In genomic region chr7:83737914-83738490, GRCm38 (mm10) we compare ENCODE assay signal across 22 mouse cellular contexts. TPM values are rescaled to one million over a fixed set of nuclear protein-coding genes. Genes with fewer than 3 reads are reported as not detected.
DNase-seq lines count a peak whose midpoint lies in the region; ATAC-seq and TF ChIP-seq lines count a peak whose summit lies in the region.
"Had no signal": no experiment of that assay in that cellular context is flagged by ENCODE, and none has a peak within 500 bp of the region (broad histone marks: within the 10 kb centered on the region; RNA-seq: fewer than 3 reads in every experiment).

No protein-coding gene starts in this region.

- peak overlapping the region; percentile 32; the same call in 1 of the 2 replicates for H3K27ac ChIP-seq in heart, embryonic 11.5 days (ENCODE audit: low read depth, low read length)
- peak overlapping the region; percentile 69 for H3K27ac ChIP-seq in lung, postnatal 0 days (ENCODE audit: low read length)
- H3K27ac ChIP-seq in embryonic facial prominence, embryonic 10.5 days (replicated peaks), result peak overlapping the region; percentile 37; the same call in 1 of the 2 replicates
- H3K27ac ChIP-seq in limb, embryonic 10.5 days, result peak overlapping the region; percentile 85
- H3K27ac ChIP-seq: forebrain, embryonic 15.5 days; layer of hippocampus, adult 2 months had no signal

- no peak overlapping the region for H3K4me3 ChIP-seq in heart, embryonic 11.5 days (ENCODE audit: low read depth, low read length)
- no peak overlapping the region for H3K4me3 ChIP-seq in lung, postnatal 0 days (ENCODE audit: low read depth, low read length)
- no peak overlapping the region for H3K4me3 ChIP-seq in embryonic facial prominence, embryonic 10.5 days
- H3K4me3 ChIP-seq in limb, embryonic 10.5 days, result no peak overlapping the region
- H3K4me3 ChIP-seq: forebrain, embryonic 15.5 days; layer of hippocampus, adult 2 months had no signal

- H3K9ac ChIP-seq in heart, embryonic 11.5 days (ENCODE audit: low read depth, low read length), result no peak overlapping the region
- no peak overlapping the region for H3K9ac ChIP-seq in lung, postnatal 0 days (replicated peaks; ENCODE audit: low read depth)
- H3K9ac ChIP-seq: forebrain, embryonic 15.5 days had no signal

- ATAC-seq in heart, embryonic 11.5 days (replicated peaks; ENCODE audit: insufficient number of reproducible peaks, low FRiP score, low TSS enrichment), result no peak
- ATAC-seq in lung, postnatal 0 days, result no peak
- ATAC-seq: forebrain, embryonic 15.5 days; hindbrain, embryonic 16.5 days had no signal

- no peaks in the 10 kb centered on the region for H3K9me3 ChIP-seq in heart, embryonic 11.5 days (replicated peaks; ENCODE audit: control insufficient read depth, low read length)
- H3K9me3 ChIP-seq in lung, postnatal 0 days (ENCODE audit: low read length), result no peaks in the 10 kb centered on the region
- H3K9me3 ChIP-seq in embryonic facial prominence, embryonic 10.5 days, result no peaks in the 10 kb centered on the region
- H3K9me3 ChIP-seq in limb, embryonic 10.5 days (replicated peaks), result no peaks in the 10 kb centered on the region
- H3K9me3 ChIP-seq: forebrain, embryonic 15.5 days had no signal

- intact Hi-C loops in heart, postnatal 36 days (cut with DNase I), result no loop called here
- intact Hi-C loops in left cerebral cortex, postnatal 36 days (cut with DNase I), result no loop called here

- H3K4me2 ChIP-seq in heart, embryonic 11.5 days, result no peak overlapping the region
- H3K4me2 ChIP-seq in lung, postnatal 0 days (replicated peaks; ENCODE audit: low read depth, low read length), result no peak overlapping the region
- H3K4me2 ChIP-seq: forebrain, embryonic 15.5 days; liver, embryonic 11.5 days had no signal

- peaks cover 13% of the 10 kb centered on the region for H3K4me1 ChIP-seq in heart, embryonic 11.5 days (ENCODE audit: control insufficient read depth, insufficient read depth, low read length)
- peaks cover 7% of the 10 kb centered on the region; the same call in 1 of the 2 replicates for H3K4me1 ChIP-seq in lung, postnatal 0 days (ENCODE audit: insufficient read depth, low read depth, low read length)
- H3K4me1 ChIP-seq in embryonic facial prominence, embryonic 10.5 days, result peaks cover 42% of the 10 kb centered on the region
- peaks cover 43% of the 10 kb centered on the region for H3K4me1 ChIP-seq in limb, embryonic 10.5 days
- H3K4me1 ChIP-seq: forebrain, embryonic 15.5 days had no signal

- H3K36me3 ChIP-seq in heart, embryonic 11.5 days (ENCODE audit: control insufficient read depth, insufficient read depth, low read length), result no peaks in the 10 kb centered on the region
- H3K36me3 ChIP-seq in lung, postnatal 0 days (ENCODE audit: insufficient read depth, low read length), result no peaks in the 10 kb centered on the region
- no peaks in the 10 kb centered on the region for H3K36me3 ChIP-seq in embryonic facial prominence, embryonic 10.5 days (replicated peaks)
- no peaks in the 10 kb centered on the region for H3K36me3 ChIP-seq in limb, embryonic 10.5 days
- H3K36me3 ChIP-seq: forebrain, embryonic 15.5 days had no signal

- H3K27me3 ChIP-seq in heart, embryonic 11.5 days (ENCODE audit: control insufficient read depth, insufficient read depth, low read length), result no peaks in the 10 kb centered on the region
- no peaks in the 10 kb centered on the region for H3K27me3 ChIP-seq in lung, postnatal 0 days (replicated peaks; ENCODE audit: insufficient read depth, low read length)
- H3K27me3 ChIP-seq in embryonic facial prominence, embryonic 10.5 days (replicated peaks; ENCODE audit: low read depth, poor library complexity, severe bottlenecking), result peaks cover 3% of the 10 kb centered on the region; the same call in 1 of the 2 replicates
- H3K27me3 ChIP-seq in limb, embryonic 10.5 days (ENCODE audit: low read depth, poor library complexity, severe bottlenecking), result no peaks in the 10 kb centered on the region
- H3K27me3 ChIP-seq: forebrain, embryonic 15.5 days had no signal

- 65% methylated on average over 6 of the region's 6 CpGs for WGBS in heart, embryonic 11.5 days (ENCODE audit: insufficient replicate concordance)
- WGBS in lung, postnatal 0 days, result 32% methylated on average over 6 of the region's 6 CpGs
- WGBS in embryonic facial prominence, embryonic 10.5 days, result 61% methylated on average over 6 of the region's 6 CpGs
- WGBS in limb, embryonic 10.5 days, result 22% methylated on average over 6 of the region's 6 CpGs

- no peak for DNase-seq in heart, postnatal 36 days
- no peak for DNase-seq in lung, postnatal 0 days (ENCODE audit: low spot score)
- DNase-seq in lung, postnatal 25 days (ENCODE audit: low spot score), result no peak
- DNase-seq in embryonic facial prominence, embryonic 10.5 days (ENCODE audit: low spot score), result no peak
- DNase-seq in limb, embryonic 10.5 days (ENCODE audit: low spot score), result no peak
- no peak for DNase-seq in left cerebral cortex, postnatal 36 days (ENCODE audit: low spot score in 2 of 2)
- DNase-seq: adrenal gland, adult 2 months; cerebellum, adult 2 months; cerebellum, postnatal 36 days; heart, postnatal 4 days; kidney, adult 11 months; kidney, postnatal 10 days; layer of hippocampus, postnatal 36 days; lung, adult 2 months; retina, postnatal 1 day had no signal

- no peak for TF ChIP-seq CTCF in lung, postnatal 0 days (IDR thresholded peaks at IDR 0.05)

- no peak for TF ChIP-seq EP300 in lung, postnatal 0 days (IDR thresholded peaks at IDR 0.05)

RNA-seq across cellular contexts. Expression of gene Il16, which starts 7.5 kb away (rescaled TPM):
- 1.5 and 2.1 TPM in 2 replicates for polyA plus RNA-seq in heart, embryonic 11.5 days (2014; fragmentation: Nextera tagmentation; extraction: Ambion mirVana)
- total RNA-seq in heart, postnatal 36 days (2021), result 1 to 10 TPM; 8.4 to 10.0 TPM
- 7.9 and 8.0 TPM in 2 replicates for polyA plus RNA-seq in lung, postnatal 0 days (2015; fragmentation: Nextera tagmentation; extraction: Ambion mirVana)
- polyA plus RNA-seq in embryonic facial prominence, embryonic 10.5 days (2016; fragmentation: Nextera tagmentation; extraction: Ambion mirVana), result 1.1 and 1.9 TPM in 2 replicates
- 2.3 and 3.4 TPM in 2 replicates for polyA plus RNA-seq in limb, embryonic 10.5 days (2016; fragmentation: Nextera tagmentation; extraction: Ambion mirVana)
- 1 to 10 TPM; 2.5 to 3.4 TPM for total RNA-seq in left cerebral cortex, postnatal 36 days (2021)
- polyA plus RNA-seq: C2C12 had no signal

RNA-seq across cellular contexts. Expression of gene Cfap161, which starts 56.7 kb away (rescaled TPM):
- polyA plus RNA-seq in heart, embryonic 11.5 days (2014; fragmentation: Nextera tagmentation; extraction: Ambion mirVana), result 3.6 and 5.2 TPM in 2 replicates
- not detected for total RNA-seq in heart, postnatal 36 days (2021)
- 6.8 and 10.4 TPM in 2 replicates for polyA plus RNA-seq in lung, postnatal 0 days (2015; fragmentation: Nextera tagmentation; extraction: Ambion mirVana)
- 0.15 TPM in 1 of 2 replicates, not detected in the other for polyA plus RNA-seq in embryonic facial prominence, embryonic 10.5 days (2016; fragmentation: Nextera tagmentation; extraction: Ambion mirVana)
- polyA plus RNA-seq in limb, embryonic 10.5 days (2016; fragmentation: Nextera tagmentation; extraction: Ambion mirVana), result 0.14 TPM in 1 of 2 replicates, not detected in the other
- under 1 TPM in 1 of 2 experiments, not detected in 1; 0.59 TPM for total RNA-seq in left cerebral cortex, postnatal 36 days (2021)
- total RNA-seq: megakaryocyte, adult 5-6 weeks had no signal
- polyA plus RNA-seq: adrenal gland, adult 2 months; C2C12; liver, embryonic 11.5 days had no signal

Comparison
In these comparisons a context has a peak if more than half of its experiments do, and no peak if none do; other contexts are left out.
1. H3K27ac ChIP-seq: peak in every context shown above with its lines; median percentile 85 in limb, embryonic 10.5 days; 69 in lung, postnatal 0 days; 37 in embryonic facial prominence, embryonic 10.5 days; 32 in heart, embryonic 11.5 days.